16 mouse cellular contexts compared by ENCODE assay signal in the genomic region with DNA sequence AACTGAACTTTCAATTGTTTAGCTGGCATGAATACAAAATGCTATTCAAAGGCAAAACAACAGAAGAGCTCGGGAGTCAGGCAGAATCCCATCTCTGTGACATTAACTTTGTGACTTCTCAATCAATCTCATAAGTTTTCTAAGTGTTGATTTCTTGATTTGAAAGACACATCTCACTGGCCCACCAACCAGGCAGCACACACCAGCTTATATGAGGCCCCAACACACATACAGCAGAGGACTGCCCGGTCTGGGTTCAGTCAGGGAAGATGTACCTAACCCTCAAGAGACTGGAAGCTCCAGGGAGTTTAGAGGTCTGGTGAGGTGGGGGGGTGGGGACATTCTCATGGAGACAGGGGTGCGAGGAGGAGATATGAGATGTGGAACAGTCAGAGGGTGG.
"Had no signal": no experiment of that assay in that cellular context is flagged by ENCODE, and none has a peak within 500 bp of the region (broad histone marks: within the 10 kb centered on the region; RNA-seq: fewer than 3 reads in every experiment).

No protein-coding gene starts in this region.

- H3K9ac ChIP-seq: lung, embryonic 15.5 days; midbrain, embryonic 12.5 days; neural tube, embryonic 12.5 days; stomach, embryonic 15.5 days had no signal

- H3K4me3 ChIP-seq: lung, embryonic 15.5 days; megakaryocyte, embryonic 14.5 days; midbrain, embryonic 12.5 days; neural tube, embryonic 12.5 days; stomach, embryonic 15.5 days had no signal

- DNase-seq: lung, adult 2 months; lung, postnatal 14 days; lung, postnatal 36 days; midbrain, embryonic 14.5 days; right cerebral cortex, postnatal 14 days; thymus, adult 2 months; thymus, postnatal 25 days; thymus, postnatal 4 days had no signal

- H3K4me2 ChIP-seq: lung, embryonic 15.5 days; midbrain, embryonic 12.5 days; neural tube, embryonic 12.5 days; stomach, embryonic 15.5 days had no signal

- H3K9me3 ChIP-seq: lung, embryonic 15.5 days; megakaryocyte, embryonic 14.5 days; midbrain, embryonic 12.5 days; neural tube, embryonic 12.5 days; stomach, embryonic 15.5 days had no signal

- ATAC-seq: lung, postnatal 0 days had no signal

- H3K27me3 ChIP-seq: lung, embryonic 15.5 days; megakaryocyte, embryonic 14.5 days; midbrain, embryonic 12.5 days; neural tube, embryonic 12.5 days; stomach, embryonic 15.5 days had no signal

- H3K27ac ChIP-seq: lung, embryonic 15.5 days; macrophage; midbrain, embryonic 12.5 days; neural tube, embryonic 12.5 days; stomach, embryonic 15.5 days; stomach, postnatal 0 days had no signal

- H3K36me3 ChIP-seq: lung, embryonic 15.5 days; midbrain, embryonic 12.5 days; neural tube, embryonic 12.5 days; stomach, embryonic 15.5 days had no signal
